Mouse (Mus musculus) heart, postnatal 0 days (tissue): ENCODE measurements around the gene Lrrc28. TPM values are rescaled to one million over a fixed set of nuclear protein-coding genes. Genes with fewer than 3 reads are reported as not detected.

Experiments
- ATAC-seq: fragments of 200-750 bp; cut with Nextera tagmentation; 2 replicates; pipeline ENCODE4 v1.8.0; 2017; ENCODE audit warnings: low read depth, moderate number of reproducible peaks, moderate library complexity; ENCODE audit not compliant: insufficient read depth
- DNase-seq: peaks from one replicate; pipeline ENCODE4 v3.0.0-alpha.2; 2016; ENCODE audit warnings: low spot score
- H3K27ac ChIP-seq: fragments of 300-500 bp; sonication (generic); 2 replicates; pipeline ENCODE4 v1.5.1; 2014; ENCODE audit warnings: low read depth, mild to moderate bottlenecking
- H3K27me3 ChIP-seq: fragments of 300-500 bp; sonication (generic); 2 replicates; pipeline ENCODE4 v1.6.1; 2014; ENCODE audit warnings: low read length, mixed read lengths; ENCODE audit not compliant: control insufficient read depth, insufficient read depth
- H3K36me3 ChIP-seq: fragments of 300-500 bp; sonication (generic); replicated peaks from 2 replicates; pipeline ENCODE4 v1.6.1; 2014; ENCODE audit warnings: low read length, mixed read lengths; ENCODE audit not compliant: control insufficient read depth, insufficient read depth
- H3K4me1 ChIP-seq: fragments of 300-500 bp; sonication (generic); 2 replicates; pipeline ENCODE4 v1.6.1; 2014; ENCODE audit warnings: antibody characterized with exemption; ENCODE audit not compliant: control insufficient read depth, insufficient read depth
- H3K4me2 ChIP-seq: fragments of 300-500 bp; sonication (generic); 2 replicates; pipeline ENCODE4 v1.6.1; 2014; ENCODE audit warnings: low read depth, mild to moderate bottlenecking, low read length, moderate library complexity
- H3K4me3 ChIP-seq: fragments of 300-500 bp; sonication (generic); 2 replicates; pipeline ENCODE4 v1.5.1; 2014; ENCODE audit warnings: low read depth, low read length
- H3K9ac ChIP-seq: fragments of 300-500 bp; sonication (generic); replicated peaks from 2 replicates; pipeline ENCODE4 v1.6.1; 2014; ENCODE audit warnings: low read depth, low read length, mixed read lengths
- H3K9me3 ChIP-seq: fragments of 300-500 bp; sonication (generic); replicated peaks from 2 replicates; pipeline ENCODE4 v1.6.1; 2016; ENCODE audit warnings: low read length; ENCODE audit not compliant: control insufficient read depth
- CTCF ChIP-seq: IDR thresholded peaks from 2 replicates; pipeline ENCODE4 v1.5.1; 2016; ENCODE audit warnings: antibody characterized with exemption, control low read depth, low read depth
- EP300 ChIP-seq: IDR thresholded peaks from 2 replicates; pipeline ENCODE4 v1.6.1; 2016; ENCODE audit warnings: antibody characterized with exemption, low read depth
- WGBS: fragments of 180-500 bp; shearing (Covaris S2); extraction: QIAGEN DNeasy Blood & Tissue Kit; methylation state at CpG from one replicate; pipeline ENCODE4 v1.1.7; 2014; 5-methylcytosine and 5-hydroxymethylcytosine counted together
- polyA plus RNA-seq: library from polyadenylated mRNA; unstranded; fragments of >200 nt; fragmentation: Nextera tagmentation; extraction: Ambion mirVana; gene quantifications from 2 replicates; pipeline ENCODE4 v1.2.1, GENCODE M21; 2015
- total RNA-seq: library from RNA; depleted of rRNA; stranded (reverse); fragments of >200 nt; gene quantifications from 2 replicates; pipeline ENCODE4 v1.2.3, GENCODE M21; 2014; ENCODE audit warnings: low replicate concordance

The Lrrc28 gene
- total and polyA plus RNA-seq, 2 experiments from 2014 or later: 14.3 to 71.6 TPM

GRCm38 (mm10) chr7:67548599-67549041, 96.4 kb downstream of the Lrrc28 start:
- Histone ChIP-seq H3K4me1 (peaks cover 19% of the 10 kb centered on the region), H3K4me2 (no peak overlapping the region), H3K36me3 (no peaks in the 10 kb centered on the region; the same call in 1 of the 2 replicates), H3K9me3 (no peaks in the 10 kb centered on the region), H3K27me3 (no peaks in the 10 kb centered on the region), H3K9ac (no peak overlapping the region), H3K27ac (peak overlapping the region; percentile 17; the same call in 1 of the 2 replicates), H3K4me3 (no peak overlapping the region)
- no peak for DNase-seq
- no peak for ATAC-seq
- 79% methylated on average over 6 of the region's 6 CpGs for WGBS
- TF ChIP-seq EP300 (no peak), CTCF (no peak)

- DNase-seq (no peak), ATAC-seq (no peak)
- H3K27ac ChIP-seq: no peak overlapping the region
- no peak overlapping the region for H3K9ac ChIP-seq
- 81% methylated on average over 5 of the region's 5 CpGs for WGBS
- no peak overlapping the region for H3K4me2 ChIP-seq
- H3K36me3 ChIP-seq: no peaks in the 10 kb centered on the region; the same call in 1 of the 2 replicates
- H3K4me1 ChIP-seq: peaks cover 10% of the 10 kb centered on the region
- H3K4me3 ChIP-seq: no peak overlapping the region
- H3K27me3 ChIP-seq: no peaks in the 10 kb centered on the region
- H3K9me3 ChIP-seq: no peaks in the 10 kb centered on the region
- TF ChIP-seq CTCF (no peak), EP300 (no peak)
Observed at GRCm38 (mm10) chr7:67546282-67546681, 98.8 kb downstream of the Lrrc28 start.

- Histone ChIP-seq H3K27ac (no peak overlapping the region), H3K27me3 (no peaks in the 10 kb centered on the region), H3K9ac (no peak overlapping the region), H3K9me3 (no peaks in the 10 kb centered on the region), H3K4me3 (no peak overlapping the region), H3K36me3 (no peaks in the 10 kb centered on the region; the same call in 1 of the 2 replicates), H3K4me1 (peaks cover 6% of the 10 kb centered on the region), H3K4me2 (no peak overlapping the region)
- DNase-seq (no peak), ATAC-seq (no peak)
- TF ChIP-seq EP300: no peak
Observed at GRCm38 (mm10) chr7:67544586-67544985, 100.5 kb downstream of the Lrrc28 start.

- Histone ChIP-seq H3K27ac (no peak overlapping the region), H3K4me2 (no peak overlapping the region), H3K36me3 (no peaks in the 10 kb centered on the region; the same call in 1 of the 2 replicates), H3K4me1 (peaks cover under 1% of the 10 kb centered on the region; the same call in 1 of the 2 replicates), H3K27me3 (no peaks in the 10 kb centered on the region), H3K9me3 (no peaks in the 10 kb centered on the region), H3K4me3 (no peak overlapping the region), H3K9ac (no peak overlapping the region)
- no peak for ATAC-seq
- WGBS: 72% methylated on average over 6 of the region's 6 CpGs
- TF ChIP-seq CTCF (no peak), EP300 (no peak)
- no peak for DNase-seq
Observed at GRCm38 (mm10) chr7:67543641-67544040, 101.4 kb downstream of the Lrrc28 start.

DNA sequence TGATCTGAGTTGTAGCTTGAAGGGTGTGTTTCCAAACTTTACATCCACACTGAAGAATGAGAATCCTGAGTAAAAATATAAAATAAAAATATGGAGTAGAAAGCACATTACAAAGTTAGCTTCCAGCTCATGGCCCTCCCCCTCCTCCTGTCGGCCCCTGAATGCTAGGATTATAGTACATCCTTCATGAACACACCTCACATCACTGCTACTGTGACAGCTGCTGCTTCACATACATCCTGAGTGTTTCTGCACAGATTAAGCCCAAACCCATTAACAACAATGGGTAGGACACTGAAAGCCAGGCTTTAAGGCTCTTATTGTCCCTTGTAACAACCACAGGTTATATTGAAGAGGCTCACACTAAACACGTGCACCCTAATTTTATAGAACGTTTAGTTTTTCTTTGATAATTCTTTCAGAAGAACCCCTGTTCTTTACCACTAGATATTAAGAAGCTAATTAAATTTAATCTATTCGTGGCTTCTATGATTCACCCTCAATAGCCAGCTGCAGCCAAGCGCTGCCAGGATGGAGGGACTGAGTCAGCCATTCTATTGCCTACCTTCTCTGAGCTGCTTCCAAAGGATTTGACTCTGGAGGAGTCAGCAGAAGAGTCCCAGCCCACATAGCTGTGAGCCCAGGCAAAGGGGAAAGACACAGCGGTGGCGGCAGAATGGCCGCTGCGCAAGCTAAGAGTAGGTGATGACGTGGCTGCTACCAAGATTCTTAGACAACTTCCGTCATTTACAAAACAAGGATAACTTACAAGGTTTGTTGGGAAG, 108.3 kb downstream of the Lrrc28 start:
- Histone ChIP-seq H3K4me1 (no peaks in the 10 kb centered on the region), H3K9me3 (no peaks in the 10 kb centered on the region), H3K4me2 (no peak overlapping the region), H3K4me3 (no peak overlapping the region), H3K27ac (no peak overlapping the region), H3K27me3 (no peaks in the 10 kb centered on the region), H3K36me3 (no peaks in the 10 kb centered on the region), H3K9ac (no peak overlapping the region)
- no peak for TF ChIP-seq EP300
- no peak for TF ChIP-seq CTCF
- no peak for DNase-seq
- 90% methylated on average over 11 of the region's 11 CpGs for WGBS
- no peak for ATAC-seq

GRCm38 (mm10) chr7:67535941-67536340, 109.1 kb downstream of the Lrrc28 start:
- Histone ChIP-seq H3K36me3 (no peaks in the 10 kb centered on the region), H3K4me3 (no peak overlapping the region), H3K9me3 (no peaks in the 10 kb centered on the region), H3K27me3 (no peaks in the 10 kb centered on the region), H3K9ac (no peak overlapping the region), H3K4me2 (no peak overlapping the region), H3K27ac (no peak overlapping the region), H3K4me1 (peaks cover 5% of the 10 kb centered on the region)
- WGBS: 73% methylated on average over 4 of the region's 4 CpGs
- ATAC-seq (no peak), DNase-seq (no peak)
- TF ChIP-seq CTCF (no peak), EP300 (no peak)
